Mouse (Mus musculus): Measurements from ENCODE around the gene Limch1.

DNA sequence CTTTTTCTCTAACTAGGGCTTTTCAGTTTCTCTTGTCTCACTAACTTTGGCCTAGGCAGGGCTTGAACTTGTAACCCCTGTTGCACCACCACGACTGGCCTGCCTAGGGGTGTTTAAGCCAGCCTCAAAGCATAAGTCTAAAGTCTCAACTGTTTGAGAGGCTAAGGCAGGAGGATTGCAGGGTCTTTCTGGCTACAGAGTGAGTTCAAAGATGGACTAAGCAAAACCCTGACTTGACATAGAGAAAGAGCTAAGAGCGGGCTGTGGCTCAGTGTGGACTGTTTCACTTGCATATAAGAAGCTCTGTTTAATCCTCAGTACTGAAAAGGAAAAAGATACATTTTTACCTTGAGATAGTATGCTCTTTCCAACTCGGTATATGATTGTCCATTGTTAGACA is 268.3 kb downstream of the Limch1 start:
- no peak for TF ChIP-seq POLR2A (IDR thresholded peaks at IDR 0.05; ENCODE audit: low read depth, low read length)
- TF ChIP-seq CTCF (IDR thresholded peaks at IDR 0.05; ENCODE audit: borderline replicate concordance, insufficient read depth, low read length) = no peak
